Mouse (Mus musculus): Measurements from ENCODE around the gene Myog.

Myog gene

GRCm38 (mm10) chr1:134331879-134332635 is 42.3 kb downstream of the Myog start:
- peak; percentile 84 to 91 for DNase-seq

GRCm38 (mm10) chr1:134332770-134333271 is 43.0 kb downstream of the Myog start, which contains the start of gene Ppfia4:
Ppfia4 (minus strand) TSS chr1:134332928.
- peak; percentile 75 to 84 for DNase-seq

- DNase-seq, result peak; percentile 41 to 45
Measured at GRCm38 (mm10) chr1:134333371-134334110, 43.8 kb downstream of the Myog start.

GRCm38 (mm10) chr1:134334111-134334827 is 44.5 kb downstream of the Myog start:
- peak; percentile 32 to 41 for DNase-seq

GRCm38 (mm10) chr1:134335211-134335923 is 45.6 kb downstream of the Myog start:
- peak; percentile 90 for DNase-seq

- DNase-seq, result peak; percentile 87 to 88
Measured at GRCm38 (mm10) chr1:134335924-134336810, 46.4 kb downstream of the Myog start.

- DNase-seq, result peak; percentile 63 to 71
Measured at GRCm38 (mm10) chr1:134336958-134337710, 47.3 kb downstream of the Myog start.

GRCm38 (mm10) chr1:134339162-134339561 is 49.4 kb downstream of the Myog start:
- DNase-seq, result peak; percentile 20 to 22

- DNase-seq, result peak; percentile 13 to 43
Measured at GRCm38 (mm10) chr1:134339757-134340619, 50.2 kb downstream of the Myog start.

GRCm38 (mm10) chr1:134341641-134342277 is 52.0 kb downstream of the Myog start:
- no peak for DNase-seq

Measured in cerebellum, postnatal 25 days (tissue).